Comparison of ENCODE assay signal across 10 mouse cellular contexts in the genomic region with DNA sequence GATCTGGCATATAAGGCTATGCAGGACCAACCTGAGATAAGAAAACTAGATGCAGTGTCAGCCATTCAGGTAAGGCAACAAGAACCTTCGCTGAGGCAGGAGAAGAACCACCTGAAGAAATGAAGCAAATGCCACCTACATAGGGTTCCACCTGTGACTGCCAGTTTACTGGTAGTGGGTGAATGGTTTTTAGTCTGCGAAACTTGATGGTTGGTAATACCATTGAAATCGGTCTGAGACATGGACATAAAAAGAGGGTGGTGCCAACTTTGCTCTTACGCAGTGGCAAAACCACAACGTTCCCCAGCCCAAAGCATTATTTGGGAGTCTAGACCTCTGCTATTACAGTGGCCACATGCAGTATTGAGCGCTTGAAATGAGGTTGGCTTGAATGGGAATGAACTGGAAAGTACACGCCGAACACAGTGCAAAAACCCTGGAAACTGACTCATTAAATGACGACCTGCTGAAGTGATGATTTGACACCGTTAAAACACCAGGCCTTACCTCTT. TPM values are rescaled to one million over a fixed set of nuclear protein-coding genes. Genes with fewer than 3 reads are reported as not detected.
A peak's percentile ranks its signal among the peaks of the same experiment; 100 is the strongest.
DNase-seq lines count a peak whose midpoint lies in the region; ATAC-seq and TF ChIP-seq lines count a peak whose summit lies in the region.
"Had no signal": no experiment of that assay in that cellular context is flagged by ENCODE, and none has a peak within 500 bp of the region (broad histone marks: within the 10 kb centered on the region; RNA-seq: fewer than 3 reads in every experiment).

No protein-coding gene starts in this region.

- DNase-seq in forebrain, embryonic 10.5 days (ENCODE audit: extremely low spot score, low spot score) = no peak
- DNase-seq in 416B (ENCODE audit: low read depth) = peak; percentile 50
- no peak for DNase-seq in liver, embryonic 14.5 days (ENCODE audit: low read depth in 3 of 3, low spot score in 3 of 3)
- DNase-seq in urinary bladder, postnatal 14 days (ENCODE audit: low spot score) = no peak
- DNase-seq in urinary bladder, adult 18-20 months (ENCODE audit: low spot score in 2 of 2) = no peak
- DNase-seq in left cerebral cortex, adult 11 months (ENCODE audit: low spot score) = no peak
- DNase-seq: adrenal gland, adult 2 months; kidney, adult 18-20 months had no signal

- WGBS in forebrain, embryonic 10.5 days = 96% methylated on average over 10 of the region's 10 CpGs
- 92% methylated on average over 10 of the region's 10 CpGs for WGBS in forebrain, embryonic 15.5 days
- WGBS in forebrain, embryonic 12.5 days = 90% methylated on average over 10 of the region's 10 CpGs
- 58% methylated on average over 10 of the region's 10 CpGs for WGBS in liver, embryonic 14.5 days (ENCODE audit: insufficient replicate concordance)

- H3K4me1 ChIP-seq in forebrain, embryonic 10.5 days = peaks cover 21% of the 10 kb centered on the region
- H3K4me1 ChIP-seq in forebrain, embryonic 15.5 days = peaks cover 23% of the 10 kb centered on the region
- H3K4me1 ChIP-seq in forebrain, embryonic 12.5 days = peaks cover 22% of the 10 kb centered on the region
- H3K4me1 ChIP-seq in liver, embryonic 14.5 days (replicated peaks; ENCODE audit: control insufficient read depth in 2 of 2, insufficient read depth in 2 of 2, low read length in 1 of 2) = peaks cover 27 to 39% of the 10 kb centered on the region in 2 experiments

- peaks cover 31% of the 10 kb centered on the region for H3K36me3 ChIP-seq in forebrain, embryonic 10.5 days (replicated peaks)
- peaks cover 2% of the 10 kb centered on the region; the same call in 1 of the 2 replicates for H3K36me3 ChIP-seq in forebrain, embryonic 15.5 days
- peaks cover 7% of the 10 kb centered on the region; the same call in 1 of the 2 replicates for H3K36me3 ChIP-seq in forebrain, embryonic 12.5 days (replicated peaks)
- peaks cover 5% of the 10 kb centered on the region for H3K36me3 ChIP-seq in liver, embryonic 14.5 days (replicated peaks; ENCODE audit: control insufficient read depth, insufficient read depth, low read depth)

- no peak for TF ChIP-seq EP300 in liver, embryonic 14.5 days (IDR thresholded peaks at IDR 0.05; ENCODE audit: low read depth)

- no peak overlapping the region for H3K4me2 ChIP-seq in forebrain, embryonic 15.5 days (replicated peaks)
- H3K4me2 ChIP-seq in forebrain, embryonic 12.5 days = peak overlapping the region; percentile 76
- peak overlapping the region; percentile 95 for H3K4me2 ChIP-seq in liver, embryonic 14.5 days (ENCODE audit: low read depth)

- ATAC-seq in forebrain, embryonic 15.5 days (replicated peaks) = no peak
- no peak for ATAC-seq in forebrain, embryonic 12.5 days (ENCODE audit: low FRiP score)
- ATAC-seq in liver, embryonic 14.5 days (ENCODE audit: insufficient read depth) = no peak

- H3K27me3 ChIP-seq in forebrain, embryonic 10.5 days (ENCODE audit: poor library complexity, severe bottlenecking) = no peaks in the 10 kb centered on the region
- no peaks in the 10 kb centered on the region for H3K27me3 ChIP-seq in forebrain, embryonic 15.5 days
- H3K27me3 ChIP-seq in forebrain, embryonic 12.5 days = no peaks in the 10 kb centered on the region
- H3K27me3 ChIP-seq in liver, embryonic 14.5 days (ENCODE audit: control insufficient read depth, insufficient read depth, low read length) = no peaks in the 10 kb centered on the region

- H3K4me3 ChIP-seq in forebrain, embryonic 10.5 days = peak overlapping the region; percentile 96
- no peak overlapping the region for H3K4me3 ChIP-seq in forebrain, embryonic 15.5 days
- peak overlapping the region; percentile 93 for H3K4me3 ChIP-seq in forebrain, embryonic 12.5 days (replicated peaks)
- H3K4me3 ChIP-seq in liver, embryonic 14.5 days (ENCODE audit: insufficient read depth in 1 of 2, low read depth in 2 of 2, low read length in 2 of 2) = peak overlapping the region; percentile 91 to 94

- TF ChIP-seq CTCF in liver, embryonic 14.5 days (IDR thresholded peaks at IDR 0.05; ENCODE audit: low read depth) = no peak

- no peak overlapping the region for H3K27ac ChIP-seq in forebrain, embryonic 10.5 days
- no peak overlapping the region for H3K27ac ChIP-seq in forebrain, embryonic 15.5 days (replicated peaks)
- H3K27ac ChIP-seq in forebrain, embryonic 12.5 days = no peak overlapping the region
- peak overlapping the region; percentile 63 for H3K27ac ChIP-seq in liver, embryonic 14.5 days

- H3K9ac ChIP-seq in forebrain, embryonic 15.5 days (replicated peaks) = no peak overlapping the region
- peak overlapping the region; percentile 88 for H3K9ac ChIP-seq in forebrain, embryonic 12.5 days
- H3K9ac ChIP-seq in liver, embryonic 14.5 days (replicated peaks) = peak overlapping the region; percentile 94

- no peaks in the 10 kb centered on the region for H3K9me3 ChIP-seq in forebrain, embryonic 10.5 days
- no peaks in the 10 kb centered on the region for H3K9me3 ChIP-seq in forebrain, embryonic 15.5 days
- no peaks in the 10 kb centered on the region for H3K9me3 ChIP-seq in forebrain, embryonic 12.5 days
- no peaks in the 10 kb centered on the region for H3K9me3 ChIP-seq in liver, embryonic 14.5 days (ENCODE audit: control insufficient read depth, low read length)

RNA-seq across cellular contexts. Expression of a gene that starts 1.7 kb away (rescaled TPM):
- polyA plus RNA-seq in forebrain, embryonic 10.5 days (2016; fragmentation: Nextera tagmentation; extraction: Ambion mirVana) = 43.6 and 44.8 TPM in 2 replicates
- polyA plus RNA-seq in forebrain, embryonic 15.5 days (2015; fragmentation: Nextera tagmentation; extraction: Ambion mirVana) = 32.9 and 33.7 TPM in 2 replicates
- polyA plus RNA-seq in forebrain, embryonic 12.5 days (2016; fragmentation: Nextera tagmentation; extraction: Ambion mirVana) = 41.4 and 43.0 TPM in 2 replicates
- 6.3 and 10.1 TPM in 2 replicates for polyA plus RNA-seq in liver, embryonic 14.5 days (2012; rRNA removed)
- polyA plus RNA-seq in liver, embryonic 14.5 days (2014; fragmentation: Nextera tagmentation; extraction: Ambion mirVana) = 21.1 and 23.2 TPM in 2 replicates

RNA-seq across cellular contexts. Expression of a gene that starts 19.4 kb away (rescaled TPM):
- 11.0 and 14.0 TPM in 2 replicates for polyA plus RNA-seq in forebrain, embryonic 10.5 days (2016; fragmentation: Nextera tagmentation; extraction: Ambion mirVana)
- 12.8 and 14.0 TPM in 2 replicates for polyA plus RNA-seq in forebrain, embryonic 15.5 days (2015; fragmentation: Nextera tagmentation; extraction: Ambion mirVana)
- 16.2 and 16.4 TPM in 2 replicates for polyA plus RNA-seq in forebrain, embryonic 12.5 days (2016; fragmentation: Nextera tagmentation; extraction: Ambion mirVana)
- 3.8 and 5.5 TPM in 2 replicates for polyA plus RNA-seq in liver, embryonic 14.5 days (2012; rRNA removed)
- 9.9 and 11.1 TPM in 2 replicates for polyA plus RNA-seq in liver, embryonic 14.5 days (2014; fragmentation: Nextera tagmentation; extraction: Ambion mirVana)
